Mouse (Mus musculus): ENCODE measurements at regions not wholly inside any gene's neighbourhood (a gene's known extent, or its start where the extent isn't known, plus 50 kb on each side); places are given as distances from the start of the nearest gene placed in this dataset.

DNA sequence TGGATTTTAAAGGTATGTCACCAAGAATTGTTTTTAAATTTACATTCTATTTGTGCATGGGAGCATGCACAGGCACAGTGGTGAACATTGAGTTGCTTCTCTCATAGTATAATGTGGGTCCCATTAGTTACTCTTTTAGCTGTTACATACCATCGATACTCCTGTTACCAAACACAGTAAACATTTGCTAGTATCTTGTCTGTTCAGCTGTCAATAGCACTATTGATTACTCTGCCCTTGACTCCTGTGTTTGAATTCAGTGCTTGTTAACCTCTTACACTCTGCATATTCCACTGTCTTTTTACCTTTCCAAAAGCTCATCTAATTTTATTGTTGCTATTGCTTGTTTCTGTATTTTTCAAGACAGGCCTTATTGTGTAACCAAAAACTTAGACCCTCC, 133.2 kb upstream of the Marcks start:
- DNase-seq = no peak

DNA sequence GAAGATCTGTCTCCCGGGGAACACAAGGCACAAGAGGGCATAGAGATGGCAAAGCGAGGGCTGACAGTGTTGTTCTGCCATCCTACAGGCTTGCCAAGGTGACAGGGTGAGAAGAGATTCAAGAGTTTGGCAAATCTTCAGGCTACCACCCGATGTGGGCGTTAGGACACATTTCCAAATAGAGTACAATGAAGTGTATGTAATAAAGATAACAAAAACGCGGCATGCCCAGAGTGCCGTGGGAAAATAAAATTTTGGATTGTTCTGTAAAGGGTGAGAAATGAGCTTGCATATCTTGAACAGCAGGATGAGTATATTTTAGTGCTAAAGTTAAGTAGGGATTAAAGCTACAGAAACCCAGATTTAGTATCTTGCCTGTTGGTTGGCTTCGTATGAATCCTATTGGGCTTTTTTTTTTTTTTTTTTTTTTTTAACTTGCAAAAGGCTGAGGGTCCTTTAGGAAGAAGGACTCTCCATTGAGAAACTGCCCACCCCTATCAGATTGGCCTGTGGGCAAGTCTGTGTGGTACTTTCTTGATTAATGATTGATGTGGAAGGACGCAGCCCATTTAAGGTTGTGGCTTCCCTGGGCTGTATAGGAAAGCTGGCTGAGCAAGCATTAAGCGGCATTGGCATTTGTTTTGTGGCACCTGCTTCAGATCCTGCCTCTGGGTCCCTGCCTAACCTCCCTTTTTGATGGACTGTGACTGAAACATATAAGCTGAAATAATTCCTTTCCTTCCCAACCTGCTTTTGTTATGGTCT, 131.7 kb upstream of the Marcks start:
- DNase-seq = no peak

DNA sequence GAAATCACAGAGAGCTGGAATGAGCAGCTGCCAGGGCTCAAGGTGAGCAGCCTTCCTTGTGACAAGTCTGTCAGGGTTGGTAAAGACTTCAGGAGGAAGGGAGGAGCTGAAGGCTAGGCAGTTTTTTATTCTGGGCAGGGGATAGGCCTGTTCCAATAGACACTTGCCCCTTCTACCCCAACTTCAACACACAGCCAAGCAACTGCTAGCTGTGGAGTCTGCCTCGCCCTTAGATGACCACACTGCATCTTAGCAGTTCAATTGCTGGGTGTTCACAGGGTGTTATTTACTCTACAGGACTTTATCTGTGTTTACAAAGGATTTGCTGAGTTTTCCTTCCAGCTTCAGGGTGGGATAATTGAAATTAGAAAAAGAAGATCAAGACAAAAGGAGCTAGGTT, 128.2 kb upstream of the Marcks start:
- DNase-seq = no peak

DNA sequence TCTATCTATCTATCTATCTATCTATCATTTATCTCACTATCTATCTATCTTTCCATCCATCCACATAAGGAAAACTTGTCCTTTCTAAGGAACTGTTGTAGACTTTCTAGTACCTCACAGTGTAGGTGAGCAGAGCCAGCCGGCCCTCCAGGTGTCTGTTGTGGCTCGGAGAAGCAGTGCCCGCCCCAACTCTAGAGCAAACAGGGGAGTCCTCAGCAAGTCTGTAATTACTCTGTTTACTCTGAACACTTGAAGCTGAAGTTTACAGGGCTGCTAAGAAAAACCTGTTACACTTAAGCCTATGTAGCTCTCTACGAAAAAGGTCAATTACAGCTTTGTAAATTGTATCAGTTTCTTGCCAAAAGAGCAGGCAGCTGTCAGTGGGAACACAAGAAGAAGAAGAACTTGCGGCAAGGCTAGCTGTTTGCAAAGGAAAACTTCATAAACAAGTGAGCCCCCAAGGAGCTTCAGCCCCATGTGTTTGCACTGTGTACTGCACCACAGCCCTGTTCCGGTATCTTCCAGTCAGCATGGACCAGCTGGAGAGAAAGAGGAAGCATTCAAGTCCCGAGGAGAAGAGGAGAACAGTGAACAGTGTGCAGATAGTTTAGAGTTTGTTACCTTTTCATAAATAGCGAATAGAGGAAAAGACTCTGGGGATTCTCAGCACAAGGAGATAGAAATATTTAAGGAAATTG, 122.2 kb upstream of the Marcks start:
- DNase-seq = no peak

DNA sequence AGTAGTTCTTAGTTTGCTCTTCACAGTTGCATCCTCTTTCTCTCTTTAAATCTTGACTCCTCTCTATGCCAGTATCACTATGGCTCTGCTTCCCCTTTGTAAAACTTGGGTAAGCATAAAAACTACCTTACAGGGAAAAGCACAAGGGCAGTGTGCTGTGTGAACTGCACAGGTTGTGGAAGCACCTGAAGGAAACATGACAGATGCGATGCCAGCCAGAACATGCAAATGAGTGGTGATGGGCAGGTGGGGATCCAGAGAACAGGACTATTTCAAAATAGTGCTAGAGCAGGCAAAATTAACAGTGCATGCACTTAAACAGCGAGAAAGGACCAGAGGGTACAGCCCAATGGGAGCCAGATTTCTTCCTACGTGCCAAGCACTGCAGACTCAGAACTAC, 120.5 kb upstream of the Marcks start:
- DNase-seq = no peak

DNA sequence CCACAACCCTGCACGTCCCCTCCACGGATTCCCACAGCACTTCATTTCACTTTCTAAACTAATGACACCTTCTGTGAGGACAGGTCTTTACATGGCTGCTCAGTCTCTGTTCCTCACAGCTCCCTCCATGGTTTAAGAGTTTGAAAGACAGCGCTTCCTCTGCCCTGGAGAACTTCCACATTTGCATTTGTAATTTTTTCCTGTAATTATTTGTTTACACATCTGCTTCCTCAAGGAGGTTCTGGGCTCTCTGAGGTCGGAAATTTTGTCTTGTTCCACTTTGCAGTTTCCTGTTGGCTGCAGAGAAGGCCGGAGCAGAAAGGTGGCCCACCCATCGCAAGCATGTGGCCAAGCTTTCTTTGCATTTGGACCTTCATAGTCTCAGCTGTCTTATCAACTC, 118.8 kb upstream of the Marcks start:
- DNase-seq = no peak

DNA sequence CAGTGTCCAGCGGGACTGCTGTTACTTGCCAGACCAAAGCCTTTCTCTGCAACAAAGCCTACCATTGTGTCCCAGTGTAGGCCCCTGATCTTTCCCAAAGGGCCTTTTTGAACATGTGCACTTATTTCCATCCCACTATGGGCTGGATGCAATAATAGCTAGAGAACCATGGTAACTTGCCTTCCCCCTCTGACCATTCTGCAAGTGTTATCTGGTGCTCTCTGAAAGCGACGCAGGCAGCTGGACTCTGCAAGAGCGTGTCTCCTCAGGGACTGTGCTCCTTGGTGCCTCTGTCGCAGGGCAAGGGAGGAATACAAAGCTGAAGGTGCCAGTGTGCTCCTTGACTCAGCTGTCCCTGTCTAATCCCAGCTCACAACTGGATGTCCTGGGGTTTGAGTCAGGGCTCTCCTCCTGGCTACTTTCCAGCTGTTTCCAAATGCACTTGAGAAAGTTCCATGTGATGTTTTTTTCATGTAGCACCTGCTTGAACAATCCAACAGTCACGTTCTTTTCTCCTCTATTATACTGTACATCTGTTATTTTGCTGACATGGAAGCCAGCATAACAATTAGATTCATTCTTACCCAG, 112.3 kb upstream of the Marcks start:
- no peak for DNase-seq

DNA sequence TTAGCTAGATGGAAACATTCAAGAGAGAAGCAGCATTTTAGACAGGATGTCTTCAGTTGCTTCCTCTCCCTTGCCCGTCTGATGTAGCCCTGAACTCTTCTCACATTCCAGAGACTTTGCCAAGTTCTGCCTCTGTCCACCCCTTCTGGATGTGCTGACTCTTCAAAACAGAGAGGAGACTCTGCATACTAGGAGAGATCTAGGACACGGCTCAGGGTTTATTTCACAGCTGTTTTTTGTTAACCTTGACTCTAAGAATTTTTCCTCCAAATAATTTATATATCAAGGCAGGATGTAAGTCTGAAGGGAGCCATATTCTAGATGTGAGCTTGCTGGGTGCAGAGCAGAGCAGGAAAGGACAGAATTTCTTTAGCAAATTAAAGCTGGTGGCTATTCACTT, 111.4 kb upstream of the Marcks start:
- DNase-seq = no peak

DNA sequence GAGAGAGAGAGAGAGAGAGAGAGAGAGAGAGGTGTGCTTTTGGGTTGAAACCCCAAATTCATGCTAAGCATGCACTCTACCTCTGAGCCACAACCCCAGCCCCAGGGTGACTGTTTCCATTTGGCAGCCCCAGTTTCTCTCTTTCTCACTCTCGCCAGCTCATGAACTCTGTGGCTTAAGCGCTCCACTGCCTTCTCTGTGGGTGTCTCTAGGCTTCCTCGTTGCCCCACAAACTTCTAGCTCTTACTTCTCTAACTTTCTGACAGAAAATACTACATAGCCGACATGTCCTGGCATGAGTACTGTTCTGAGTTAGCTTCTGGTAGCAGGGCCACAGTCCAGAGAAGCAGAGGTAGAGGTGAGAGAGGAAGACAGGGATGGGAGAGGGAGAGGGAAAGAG, 110.8 kb upstream of the Marcks start:
- DNase-seq = no peak

DNA sequence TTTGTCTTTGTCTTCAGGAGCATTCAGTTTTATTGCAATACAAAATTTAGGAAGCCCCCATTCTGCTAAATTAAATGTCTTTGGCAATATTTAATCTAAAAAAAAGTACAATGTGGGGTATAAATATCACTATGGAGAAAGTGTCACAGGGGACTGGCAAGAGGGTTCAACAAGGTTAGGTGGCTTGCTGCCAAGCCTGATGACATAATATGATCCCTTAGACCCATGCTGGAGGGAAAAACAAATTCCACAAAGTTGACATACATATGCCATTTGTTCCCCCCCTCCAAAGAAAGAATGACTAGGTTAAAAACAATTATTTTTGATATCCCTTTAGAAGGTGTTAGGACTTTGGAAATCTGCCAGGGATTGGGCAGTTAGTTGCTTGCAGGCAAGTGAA, 108.4 kb upstream of the Marcks start:
- DNase-seq = peak; percentile 20

DNA sequence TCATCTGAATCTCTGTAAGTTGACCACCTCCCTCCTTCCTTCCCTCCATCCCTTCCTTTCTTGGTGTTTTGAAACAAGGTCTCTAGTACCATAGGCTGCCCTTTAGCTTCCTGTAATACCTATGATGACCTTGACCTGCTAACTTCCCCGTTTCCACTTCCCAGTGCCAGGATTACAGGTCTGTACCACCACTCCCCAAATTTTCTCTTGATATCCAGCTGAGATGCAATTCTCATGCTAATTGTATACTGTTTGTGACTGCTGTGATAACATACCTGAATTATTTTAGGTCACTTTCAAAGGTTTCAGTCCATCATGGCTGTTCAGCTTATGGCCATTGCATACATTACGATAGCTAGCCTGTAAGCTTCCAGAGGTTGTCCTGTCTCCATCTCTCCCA, 104.4 kb upstream of the Marcks start:
- DNase-seq = no peak

DNA sequence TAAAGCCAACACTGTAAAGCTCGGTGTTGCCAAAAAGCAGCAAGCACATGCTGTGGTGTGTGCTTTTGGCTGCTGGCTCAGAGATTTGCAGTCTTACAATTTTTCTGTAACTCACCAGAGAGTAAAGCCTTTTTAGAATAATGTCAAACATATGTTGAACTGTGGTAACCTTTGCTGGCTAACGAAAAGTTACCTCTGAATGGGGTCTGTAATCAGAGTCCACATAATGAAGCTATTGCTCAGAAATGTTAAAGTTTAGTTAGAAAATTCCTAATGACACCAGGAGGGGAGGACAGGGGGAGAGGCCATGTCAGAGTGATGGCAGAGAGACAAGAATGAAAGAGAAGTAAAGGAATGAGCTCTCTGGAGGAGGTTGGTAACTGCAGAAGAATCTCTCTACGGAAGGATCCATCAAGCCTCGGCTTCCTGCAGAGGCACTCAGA, 103.1 kb upstream of the Marcks start:
- DNase-seq = no peak

DNA sequence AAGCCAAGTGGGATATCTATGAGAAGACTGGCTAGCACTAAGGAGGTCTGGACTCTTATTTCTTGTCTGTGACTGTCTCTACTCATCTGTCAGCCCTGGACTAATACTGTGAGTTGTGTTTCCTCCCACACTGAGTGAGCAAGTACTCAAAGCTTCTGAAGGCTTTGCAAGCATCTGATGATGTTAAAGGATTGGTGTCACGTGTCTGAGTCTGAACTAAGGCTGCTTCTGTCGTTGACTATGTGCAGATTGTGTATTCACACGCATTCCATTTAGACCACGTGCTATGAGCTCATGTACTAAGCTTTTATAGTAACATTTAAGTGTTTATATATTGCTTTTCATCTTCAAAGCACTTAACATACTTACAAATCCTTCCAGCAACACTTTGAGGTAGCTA, 101.9 kb upstream of the Marcks start:
- DNase-seq = no peak

DNA sequence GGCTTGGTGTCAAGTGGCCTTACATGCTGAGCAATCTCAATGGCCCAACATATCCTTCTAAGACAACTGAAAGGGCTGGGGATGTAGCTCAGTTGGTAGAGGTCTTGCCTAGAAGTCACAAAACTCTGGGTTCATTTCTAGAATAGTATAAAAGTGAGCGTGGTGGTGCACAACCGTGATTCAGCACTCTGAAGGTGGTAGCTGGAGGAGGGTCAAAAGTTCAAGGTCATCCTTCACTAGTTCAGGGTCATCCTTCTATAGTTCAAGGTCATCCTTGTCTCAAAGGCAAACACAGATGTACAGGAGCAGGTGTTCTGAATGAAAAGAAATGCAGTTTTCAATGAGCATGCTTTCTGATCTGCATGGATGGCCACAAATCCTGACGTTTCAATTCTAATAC, 101.5 kb upstream of the Marcks start:
- DNase-seq = no peak

DNA sequence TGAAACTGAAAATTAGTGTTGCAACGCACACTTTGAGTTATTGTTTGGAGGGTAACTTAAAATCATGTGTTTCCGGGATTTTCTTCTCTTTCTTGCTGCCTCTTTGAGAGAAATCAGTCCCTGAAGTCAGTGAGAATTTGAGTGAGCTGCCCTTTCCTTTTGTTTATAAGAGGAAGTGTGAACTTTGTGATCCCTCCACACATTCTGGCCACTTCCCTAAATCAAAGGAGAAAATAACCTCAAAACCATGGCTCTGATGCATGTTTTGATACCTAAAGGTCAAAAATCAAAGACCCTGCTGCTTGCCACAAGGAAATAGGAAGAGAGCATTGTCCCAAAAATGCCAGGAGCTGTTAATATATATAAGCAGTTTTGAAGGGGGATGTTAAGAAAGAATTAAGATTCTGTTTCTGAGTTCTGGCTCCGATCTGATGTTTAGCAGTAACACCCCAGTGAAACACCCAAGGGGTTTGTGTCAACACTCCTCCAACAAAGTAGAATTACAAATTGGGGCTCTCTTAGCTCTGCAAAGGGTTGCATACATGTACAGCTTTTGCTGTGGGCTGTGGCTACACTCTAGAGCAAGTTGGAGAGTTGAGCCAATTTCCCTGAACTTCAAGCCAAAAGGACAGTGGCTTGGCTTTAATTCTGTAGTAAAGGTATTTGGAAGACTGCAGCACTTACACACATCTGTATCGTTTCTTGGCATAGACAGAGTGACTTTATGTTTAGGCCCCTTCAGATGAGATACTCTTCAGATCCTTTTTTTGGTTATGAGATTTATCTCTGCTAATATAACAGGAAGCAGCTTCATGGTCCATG, 97.5 kb upstream of the Marcks start:
- DNase-seq = no peak

DNA sequence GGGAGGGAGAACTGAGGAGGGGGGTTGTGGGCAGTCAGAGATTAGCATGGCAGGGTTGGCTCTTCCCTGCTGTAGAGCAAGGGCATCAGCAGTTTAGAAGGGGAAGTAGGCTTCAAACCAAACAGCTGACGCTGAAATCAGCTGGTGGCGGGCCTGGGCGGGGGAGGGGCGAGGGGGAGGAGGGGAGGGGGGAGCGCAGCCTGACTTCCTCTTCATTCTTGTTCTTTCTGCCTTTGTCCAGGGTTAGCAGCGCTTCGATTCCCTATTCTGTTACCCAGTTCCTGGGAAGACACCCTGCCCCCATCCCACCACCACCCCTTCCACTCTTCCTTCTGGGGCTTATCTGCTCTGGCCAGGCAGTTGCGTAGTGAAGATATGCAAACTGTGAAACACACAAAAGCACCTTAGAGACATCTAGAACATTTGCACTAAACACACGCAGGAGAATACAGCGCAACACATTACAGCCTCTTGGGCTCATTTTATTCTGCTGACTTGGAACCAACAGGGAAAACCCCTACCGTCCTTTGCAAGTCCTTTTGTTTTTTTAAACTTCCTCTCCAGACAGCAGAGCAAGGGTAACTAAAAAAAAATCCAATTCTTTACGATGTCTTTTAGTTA, 93.3 kb upstream of the Marcks start:
- DNase-seq = no peak

DNA sequence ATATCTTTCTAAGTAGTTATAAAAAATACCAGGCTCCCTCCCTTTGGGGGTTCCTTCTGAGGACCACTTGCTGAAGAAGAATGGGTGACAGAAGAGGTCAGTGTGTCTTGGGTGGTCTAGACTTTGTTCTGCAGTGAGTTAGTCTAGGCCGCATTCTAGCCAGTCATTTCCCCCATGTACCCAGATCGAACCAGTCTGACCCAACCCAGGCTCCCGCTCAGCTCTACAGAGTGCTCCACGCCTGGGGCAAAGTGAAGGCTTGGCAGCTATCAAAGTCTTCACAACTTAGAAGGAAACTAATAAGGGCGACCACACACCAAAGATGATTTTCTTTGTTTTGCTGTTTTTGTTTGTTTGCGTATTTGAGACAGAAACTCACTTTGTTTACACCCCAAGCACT, 92.4 kb upstream of the Marcks start:
- DNase-seq = no peak

DNA sequence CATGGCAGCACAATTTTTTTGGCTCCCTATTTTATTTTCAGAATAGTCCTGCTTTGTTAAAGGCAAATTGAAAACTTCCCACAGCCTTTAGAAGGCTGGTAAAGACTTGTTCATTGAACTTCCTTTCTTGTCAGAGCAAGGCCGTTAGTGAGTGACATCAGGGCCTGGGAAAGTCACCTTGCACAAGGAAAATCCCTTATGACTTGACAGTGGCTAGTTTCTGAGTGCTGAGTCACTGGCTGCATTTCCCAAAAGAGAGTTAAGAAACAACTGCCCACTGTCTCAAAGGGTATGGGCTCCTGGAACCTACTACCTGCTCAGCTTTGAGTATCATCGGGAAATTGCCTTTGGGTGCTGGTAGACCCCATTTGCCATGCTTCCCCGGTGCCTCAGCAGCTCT, 89.2 kb upstream of the Marcks start:
- no peak for DNase-seq

DNA sequence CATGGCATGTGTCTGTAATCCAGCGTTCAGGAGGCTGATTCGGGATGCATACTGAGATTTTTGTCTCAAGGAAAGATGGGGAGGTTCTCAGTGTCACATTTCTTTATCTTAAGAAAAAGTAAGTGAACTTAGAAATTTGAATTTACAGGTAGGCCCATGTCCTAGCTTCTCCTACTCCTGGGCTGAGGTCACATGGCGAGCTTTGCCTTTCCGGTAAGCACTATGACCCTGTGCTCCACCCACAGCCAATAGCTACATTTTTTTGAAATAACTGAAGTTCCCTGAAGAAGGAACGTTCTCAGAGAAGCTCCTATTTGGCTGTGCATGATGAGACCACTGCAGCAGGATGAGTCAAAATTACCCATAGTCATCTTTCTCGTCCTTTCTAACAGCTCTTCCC, 83.0 kb upstream of the Marcks start:
- DNase-seq = no peak

DNA sequence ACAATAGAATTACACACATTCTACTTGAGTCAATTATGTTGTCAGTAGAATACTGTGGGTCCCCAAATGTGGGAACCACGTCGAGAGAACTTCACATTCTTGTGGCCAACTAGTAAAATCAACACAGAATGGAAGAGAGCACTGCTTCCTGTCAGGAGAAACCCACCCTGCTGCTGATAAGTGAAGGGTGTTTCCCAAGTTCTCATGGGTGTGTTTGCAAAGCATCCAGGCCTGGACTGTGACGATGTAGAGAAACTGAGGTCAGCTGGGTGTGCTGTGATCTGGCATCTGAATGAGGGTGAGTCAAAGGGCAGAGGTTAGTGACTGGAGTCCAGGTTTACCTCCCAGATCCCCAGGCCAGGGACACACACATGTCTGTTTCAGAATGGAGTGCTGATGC, 81.7 kb upstream of the Marcks start:
- DNase-seq = no peak

DNA sequence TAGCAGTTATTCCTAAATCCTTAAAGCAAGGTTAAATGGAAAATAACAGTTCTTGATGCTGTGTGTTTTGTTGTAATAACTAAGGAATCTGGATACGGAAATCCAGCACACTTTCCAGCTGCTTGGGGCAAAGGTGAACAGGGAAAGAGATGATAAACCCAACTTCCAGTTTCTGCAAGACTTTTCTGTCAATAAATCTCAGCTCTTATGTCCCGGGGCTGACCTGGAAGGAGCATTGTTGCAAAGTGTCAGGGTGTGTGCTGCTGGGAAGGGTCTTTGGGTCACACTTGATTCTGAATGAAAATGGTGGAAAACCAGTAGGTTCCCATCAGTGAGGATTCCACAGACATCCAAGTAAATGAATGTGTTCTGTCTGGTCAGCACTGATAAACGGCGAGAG, 81.2 kb upstream of the Marcks start:
- no peak for DNase-seq

DNA sequence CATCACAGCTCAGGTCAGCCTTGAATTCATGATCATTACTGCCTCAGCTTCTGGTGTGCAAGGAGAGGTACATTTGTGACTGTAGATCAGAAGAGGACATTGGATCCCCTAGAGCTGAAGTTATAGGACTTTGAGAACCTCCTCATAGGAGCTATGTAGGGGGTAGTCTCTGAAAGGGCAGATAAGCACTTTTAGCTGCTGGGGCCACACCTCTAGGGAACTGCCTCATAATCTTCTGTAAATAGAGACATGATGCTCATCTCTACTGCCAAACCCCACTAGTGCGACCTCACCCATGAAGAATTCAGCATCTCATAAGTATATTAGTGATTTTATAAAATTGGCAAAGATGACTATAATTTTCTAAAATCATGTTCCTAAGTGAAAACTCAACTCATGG, 80.7 kb upstream of the Marcks start:
- no peak for DNase-seq

DNA sequence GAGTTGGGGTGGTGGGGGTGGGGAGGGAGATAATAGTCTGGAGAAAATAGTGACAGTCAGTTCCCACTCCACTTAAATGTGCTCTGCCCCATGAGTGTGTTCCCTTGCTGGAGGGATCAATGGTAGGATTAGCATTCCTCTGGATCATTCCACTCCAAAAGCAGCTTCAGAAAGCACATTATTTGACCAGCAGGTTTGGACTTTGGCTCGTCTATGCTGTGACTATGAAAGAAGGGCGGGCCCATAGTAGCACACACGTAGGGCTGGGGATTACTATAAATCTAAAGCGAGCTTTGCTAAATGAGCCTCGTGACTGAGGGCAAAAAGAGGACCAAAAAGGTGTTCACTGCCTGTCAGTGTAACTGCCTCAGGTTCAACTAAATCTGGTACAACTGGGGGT, 75.9 kb upstream of the Marcks start:
- DNase-seq = no peak
